Mouse (Mus musculus) granulocyte monocyte progenitor cell, adult 5-6 weeks (primary cell): Measurements from ENCODE around the gene Nxph3. TPM values are rescaled to one million over a fixed set of nuclear protein-coding genes. Genes with fewer than 3 reads are reported as not detected.
A peak's percentile ranks its signal among the peaks of the same experiment; 100 is the strongest.

Experiments
- ATAC-seq: replicated peaks from 2 replicates; pipeline ENCODE4 v1.8.0; 2016; ENCODE audit warnings: mild to moderate bottlenecking, moderate TSS enrichment, inconsistent platforms; ENCODE audit not compliant: poor library complexity, severe bottlenecking
- total RNA-seq, 2 experiments: library from RNA; stranded (forward) in 1 of 2; stranded (reverse) in 1 of 2; fragments of 200-712, 200-1000 nt in 1 of 2; fragments of >200 nt in 1 of 2; fragmentation: Nextera tagmentation in 1 of 2; gene quantifications; 2 replicates each; pipeline ENCODE4 v1.2.3; 2014 to 2017

The Nxph3 gene
- total RNA-seq, 2 experiments from 2014 or later: not detected

GRCm38 (mm10) chr11:95500412-95500811, 14.0 kb downstream of the Nxph3 start:
- ATAC-seq: no peak

GRCm38 (mm10) chr11:95497921-95498320, 16.4 kb downstream of the Nxph3 start:
- ATAC-seq: no peak

- ATAC-seq: no peak
Observed at GRCm38 (mm10) chr11:95495883-95496282, 18.5 kb downstream of the Nxph3 start.

DNA sequence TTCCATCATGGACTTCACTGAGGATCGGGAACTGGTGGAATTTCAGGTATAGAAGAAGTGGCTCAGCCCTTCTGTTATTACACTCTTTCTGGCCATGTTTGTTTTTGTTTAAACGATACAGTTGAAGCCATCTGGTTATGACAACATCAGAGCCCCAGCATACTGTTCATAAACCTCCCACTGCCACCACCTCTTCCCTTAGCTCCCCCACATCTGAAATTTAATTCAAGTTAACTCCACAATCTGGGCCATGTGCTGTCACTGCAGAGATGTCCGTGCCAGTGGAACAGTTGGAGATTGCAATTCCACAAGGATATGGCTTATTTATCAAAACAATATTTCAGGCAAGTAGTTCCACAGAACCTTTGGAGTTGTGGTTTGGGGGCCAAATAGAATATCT, 20.0 kb downstream of the Nxph3 start:
- ATAC-seq: no peak

- no peak for ATAC-seq
Observed at GRCm38 (mm10) chr11:95493950-95494349, 20.4 kb downstream of the Nxph3 start.

- no peak for ATAC-seq
Observed at GRCm38 (mm10) chr11:95493010-95493409, 21.4 kb downstream of the Nxph3 start.

DNA sequence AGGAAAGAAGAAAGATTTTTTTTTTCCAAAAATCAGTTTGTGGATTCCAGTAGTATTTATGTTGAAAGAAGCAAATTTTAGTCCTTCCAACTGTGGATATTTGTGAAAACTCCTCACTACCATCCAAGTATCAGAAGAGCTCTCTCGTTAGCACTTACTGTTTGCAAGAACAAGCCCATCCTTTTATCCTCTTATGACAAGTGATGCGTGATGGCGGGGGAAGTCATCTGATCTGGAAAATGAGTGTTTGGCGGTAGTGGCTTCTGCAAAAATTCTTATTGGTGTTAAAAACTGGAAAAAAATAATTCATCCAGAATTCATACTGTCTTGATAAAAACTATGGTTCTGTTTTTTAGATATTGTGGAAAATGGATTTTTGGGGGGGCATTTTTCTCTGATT, 22.1 kb downstream of the Nxph3 start:
- no peak for ATAC-seq

GRCm38 (mm10) chr11:95490104-95490503, 24.3 kb downstream of the Nxph3 start:
- ATAC-seq: no peak

DNA sequence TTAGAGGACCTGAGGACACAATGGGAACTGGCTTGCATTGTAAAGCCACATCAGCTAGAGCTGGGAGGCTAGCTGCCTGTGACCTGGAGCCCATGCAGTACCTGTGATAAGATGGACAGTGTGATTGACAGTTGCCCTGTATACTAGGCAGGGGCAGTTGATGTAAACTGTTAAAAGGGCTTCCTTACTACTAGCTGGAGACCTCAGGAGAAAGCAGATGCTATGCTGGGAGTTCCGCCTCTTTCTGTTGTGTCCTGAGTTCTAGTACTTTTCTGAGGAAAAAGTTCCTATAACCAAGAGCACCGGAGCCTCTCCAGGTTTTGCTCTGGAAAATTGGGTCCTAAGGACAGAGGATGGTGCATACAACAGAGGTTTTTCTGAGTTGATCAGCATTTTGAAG, 27.1 kb downstream of the Nxph3 start:
- ATAC-seq: no peak

DNA sequence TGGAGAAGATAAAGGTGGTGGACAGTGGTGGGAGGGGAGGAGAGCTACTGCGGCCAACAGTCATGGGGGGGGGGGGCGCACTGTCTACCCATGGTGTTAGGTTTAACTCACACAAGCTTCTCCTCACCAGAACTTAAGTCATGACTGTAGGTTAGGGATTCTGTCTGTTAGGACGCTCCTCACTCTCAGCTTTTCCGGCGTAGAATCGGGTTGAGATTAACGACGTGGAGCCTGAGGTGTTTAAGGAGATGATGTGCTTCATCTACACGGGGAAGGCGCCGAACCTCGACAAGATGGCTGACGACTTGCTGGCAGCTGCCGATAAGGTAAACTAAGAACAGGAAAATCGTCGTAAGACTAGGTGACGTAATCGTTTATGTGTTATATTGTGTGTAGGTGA, 28.7 kb downstream of the Nxph3 start:
- no peak for ATAC-seq

DNA sequence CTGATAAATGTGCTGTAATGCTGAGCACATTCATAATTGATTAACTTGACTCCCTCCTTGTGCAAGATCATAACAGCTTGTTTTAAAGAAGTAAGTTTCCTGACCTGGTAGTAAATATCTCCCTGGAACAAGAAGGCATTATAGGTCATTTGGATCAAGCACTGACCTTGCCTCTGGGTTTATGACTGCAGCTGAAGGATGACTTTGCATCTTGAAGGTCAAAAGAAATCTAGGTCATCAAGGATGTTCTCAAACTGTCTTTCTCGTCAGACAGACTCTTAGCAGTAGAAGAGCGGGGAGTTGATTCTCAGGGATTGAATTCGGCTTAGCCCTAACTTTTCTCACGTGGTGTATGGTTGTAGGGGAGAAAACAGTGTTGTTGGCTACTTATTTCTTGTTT, 33.7 kb downstream of the Nxph3 start:
- no peak for ATAC-seq

- no peak for ATAC-seq
Observed at GRCm38 (mm10) chr11:95479458-95479857, 34.9 kb downstream of the Nxph3 start.

DNA sequence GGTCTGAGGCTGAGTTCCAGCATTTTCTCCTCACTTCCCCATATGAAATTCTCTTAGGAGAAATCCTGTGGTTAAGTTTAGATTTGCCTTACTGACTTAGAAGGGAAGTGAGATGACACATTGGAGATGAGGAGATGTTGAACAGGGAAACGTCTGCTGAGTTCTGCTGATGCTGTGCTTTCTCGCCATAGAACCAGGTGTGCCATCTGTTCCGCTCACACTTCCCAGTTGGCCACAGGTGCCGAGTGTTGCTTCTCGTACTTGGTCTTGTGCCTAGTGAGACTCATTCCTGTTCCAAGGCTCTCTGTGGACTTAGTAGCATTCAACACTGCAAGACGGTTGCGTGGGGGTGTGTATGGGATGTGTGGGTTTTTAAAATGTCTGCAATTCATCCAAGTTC, 38.0 kb downstream of the Nxph3 start:
- ATAC-seq: peak; percentile 30; the same call in 1 of the 2 replicates

DNA sequence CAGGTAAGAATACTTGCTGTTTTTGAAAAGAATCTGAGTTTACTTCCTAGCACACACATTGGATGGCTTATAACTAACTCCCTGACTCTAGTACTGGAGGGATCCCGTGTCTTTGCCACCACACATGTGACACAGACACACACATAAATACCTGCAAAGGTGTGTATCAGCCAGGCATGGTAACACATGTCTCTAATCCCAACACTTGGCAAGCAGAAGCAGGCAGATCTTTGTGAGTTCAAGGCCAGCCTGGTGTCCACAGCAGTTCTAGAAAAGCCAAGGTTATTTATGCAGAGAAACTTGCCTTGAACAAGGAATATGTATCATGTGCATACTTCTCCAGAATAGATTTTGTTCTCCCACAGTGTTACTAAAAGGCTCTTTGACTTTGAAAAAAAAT, 40.9 kb downstream of the Nxph3 start:
- no peak for ATAC-seq

DNA sequence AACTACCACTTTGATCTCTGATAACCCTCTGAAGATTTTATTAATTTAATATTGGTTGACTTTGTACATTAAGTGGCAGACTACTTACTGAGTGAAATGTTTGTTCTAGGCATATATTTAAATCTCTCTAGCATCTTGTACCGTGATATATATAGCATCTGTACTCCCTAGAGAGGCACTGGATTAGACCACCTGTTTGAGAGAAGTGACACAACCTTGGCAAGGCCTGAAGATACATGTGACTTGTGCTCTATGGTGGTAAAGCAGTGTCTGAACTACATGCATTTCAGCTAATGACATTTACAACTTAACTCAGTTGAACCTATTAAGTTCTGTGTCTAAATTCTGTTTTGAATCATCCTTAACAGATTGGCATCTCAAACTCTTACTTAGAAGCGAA, 41.4 kb downstream of the Nxph3 start:
- no peak for ATAC-seq

GRCm38 (mm10) chr11:95467731-95468130, 46.6 kb downstream of the Nxph3 start:
- no peak for ATAC-seq

- ATAC-seq: no peak
Observed at GRCm38 (mm10) chr11:95462168-95462567, 52.2 kb downstream of the Nxph3 start.

GRCm38 (mm10) chr11:95460872-95461271, 53.5 kb downstream of the Nxph3 start:
- ATAC-seq: no peak

Other genes starting within 250 kb of the Nxph3 start
- gene Kat7, start 204.3 kb downstream of the Nxph3 start, total RNA-seq (2014; fragmentation: Nextera tagmentation): 75.0 and 78.0 TPM in 2 replicates
- 71.7 and 77.2 TPM in 2 replicates for gene Kat7, start 204.3 kb downstream of the Nxph3 start, total RNA-seq (2017)
- gene Fam117a, start 177.6 kb downstream of the Nxph3 start, total RNA-seq (2014; fragmentation: Nextera tagmentation): 127 and 147 TPM in 2 replicates
- 90.2 and 90.8 TPM in 2 replicates for gene Fam117a, start 177.6 kb downstream of the Nxph3 start, total RNA-seq (2017)
- 66.6 and 71.2 TPM in 2 replicates for gene Slc35b1, start 129.9 kb downstream of the Nxph3 start, total RNA-seq (2014; fragmentation: Nextera tagmentation)
- 82.3 and 85.1 TPM in 2 replicates for gene Slc35b1, start 129.9 kb downstream of the Nxph3 start, total RNA-seq (2017)
- 80.9 and 94.8 TPM in 2 replicates for gene Spop, start 100.5 kb downstream of the Nxph3 start, total RNA-seq (2014; fragmentation: Nextera tagmentation)
- gene Spop, start 100.5 kb downstream of the Nxph3 start, total RNA-seq (2017): 65.8 and 70.6 TPM in 2 replicates
- gene Ngfr, start 73.2 kb upstream of the Nxph3 start, total RNA-seq (2014; fragmentation: Nextera tagmentation): not detected in 2 replicates
- gene Ngfr, start 73.2 kb upstream of the Nxph3 start, total RNA-seq (2017): not detected in 2 replicates
- 98.4 and 108 TPM in 2 replicates for gene Phb, start 152.4 kb upstream of the Nxph3 start, total RNA-seq (2014; fragmentation: Nextera tagmentation)
- gene Phb, start 152.4 kb upstream of the Nxph3 start, total RNA-seq (2017): 158 and 163 TPM in 2 replicates
- 39.1 and 39.4 TPM in 2 replicates for gene Zfp652, start 198.1 kb upstream of the Nxph3 start, total RNA-seq (2014; fragmentation: Nextera tagmentation)
- 17.7 and 18.5 TPM in 2 replicates for gene Zfp652, start 198.1 kb upstream of the Nxph3 start, total RNA-seq (2017)
- gene B130006D01Rik, start 209.0 kb upstream of the Nxph3 start, total RNA-seq (2014; fragmentation: Nextera tagmentation): 4.4 and 5.7 TPM in 2 replicates
- gene B130006D01Rik, start 209.0 kb upstream of the Nxph3 start, total RNA-seq (2017): 1.0 and 1.2 TPM in 2 replicates